Mouse (Mus musculus) midbrain, embryonic 13.5 days (tissue): ENCODE results near the gene Rab10. TPM values are rescaled to one million over a fixed set of nuclear protein-coding genes. Genes with fewer than 3 reads are reported as not detected.

Source experiments
- ATAC-seq: fragments of 200-750 bp; cut with Nextera tagmentation; 2 replicates; pipeline ENCODE4 v1.8.0; 2017; ENCODE audit warnings: mild to moderate bottlenecking, moderate TSS enrichment, moderate library complexity
- H3K27ac ChIP-seq: fragments of 300-500 bp; sonication (generic); 2 replicates; pipeline ENCODE4 v1.5.1; 2015; ENCODE audit warnings: inconsistent platforms, mild to moderate bottlenecking, moderate library complexity
- H3K27me3 ChIP-seq: fragments of 300-500 bp; sonication (generic); 2 replicates; pipeline ENCODE4 v1.6.1; 2015; ENCODE audit warnings: mild to moderate bottlenecking, inconsistent platforms
- H3K36me3 ChIP-seq: fragments of 300-500 bp; sonication (generic); 2 replicates; pipeline ENCODE4 v1.6.1; 2015; ENCODE audit warnings: mild to moderate bottlenecking, inconsistent platforms
- H3K4me1 ChIP-seq: fragments of 300-500 bp; sonication (generic); replicated peaks from 2 replicates; pipeline ENCODE4 v1.6.1; 2015; ENCODE audit warnings: inconsistent platforms
- H3K4me2 ChIP-seq: fragments of 300-500 bp; sonication (generic); replicated peaks from 2 replicates; pipeline ENCODE4 v1.6.1; 2015; ENCODE audit warnings: moderate library complexity, mild to moderate bottlenecking, inconsistent platforms
- H3K4me3 ChIP-seq: fragments of 300-500 bp; sonication (generic); replicated peaks from 2 replicates; pipeline ENCODE4 v1.5.1; 2015; ENCODE audit warnings: mild to moderate bottlenecking, inconsistent platforms
- H3K9ac ChIP-seq: fragments of 300-500 bp; sonication (generic); replicated peaks from 2 replicates; pipeline ENCODE4 v1.6.1; 2015; ENCODE audit warnings: mild to moderate bottlenecking, inconsistent platforms
- H3K9me3 ChIP-seq: fragments of 300-500 bp; sonication (generic); 2 replicates; pipeline ENCODE4 v1.6.1; 2016; ENCODE audit warnings: mild to moderate bottlenecking, inconsistent platforms
- WGBS: fragments of 180-500 bp; shearing (Covaris S2); methylation state at CpG from one replicate; pipeline ENCODE4 v1.1.7; 2015; 5-methylcytosine and 5-hydroxymethylcytosine counted together
- polyA plus RNA-seq: library from polyadenylated mRNA; unstranded; fragments of >200 nt; fragmentation: Nextera tagmentation; extraction: Ambion mirVana; gene quantifications from 2 replicates; pipeline ENCODE4 v1.2.1, GENCODE M21; 2015

Gene Rab10
- 119 and 128 TPM in 2 replicates for polyA plus RNA-seq

DNA sequence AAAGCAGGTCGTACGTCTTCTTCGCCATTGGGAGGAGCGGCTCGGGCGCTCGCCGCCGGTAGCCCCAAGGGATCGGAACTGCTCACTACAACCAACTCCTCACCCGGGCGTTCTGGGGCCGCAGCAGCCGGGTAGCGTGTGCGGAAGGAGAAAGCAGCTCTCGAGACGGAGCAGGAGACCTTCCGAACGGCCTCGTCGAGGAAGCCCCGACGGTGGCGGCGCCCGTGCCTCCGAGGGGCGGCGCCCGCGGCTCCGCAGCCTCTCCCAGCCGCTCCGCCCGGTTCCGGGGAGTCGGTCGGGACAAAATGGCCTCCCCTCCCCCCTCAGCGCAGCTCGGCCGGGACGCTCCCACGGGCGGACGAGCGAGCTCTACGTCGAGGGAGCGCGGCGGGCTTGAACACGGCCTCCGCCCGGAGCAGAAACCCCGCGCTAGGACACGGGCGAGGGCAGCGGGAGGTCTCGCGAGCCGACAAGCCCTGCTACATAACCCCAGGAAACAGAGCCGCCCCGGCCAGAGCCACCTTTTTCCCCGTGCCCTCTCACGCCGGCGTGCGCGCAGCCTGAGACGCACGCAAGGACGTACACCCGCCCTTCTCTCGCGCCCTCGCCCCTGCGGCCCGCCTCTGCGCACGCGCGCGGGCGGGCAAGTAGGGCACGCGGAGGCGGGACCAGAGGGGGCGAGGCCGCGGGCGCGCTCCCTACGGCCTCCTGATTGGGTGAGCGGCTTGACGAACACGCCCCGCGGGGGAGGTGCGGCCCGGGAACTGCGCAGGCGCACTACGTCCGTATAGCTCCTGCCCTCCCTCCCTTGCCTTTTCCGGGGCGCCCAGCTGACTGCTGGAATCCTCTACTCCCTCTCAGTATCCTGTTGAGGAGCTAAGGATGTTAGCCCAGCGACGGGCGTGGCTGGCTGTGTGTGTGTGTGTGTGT is at the start of gene Rab10:
Gene Rab10 (minus strand): TSS at position 579 of the 930 bp plus-strand sequence.
- Histone ChIP-seq H3K27me3 (no peaks in the 10 kb centered on the region), H3K36me3 (0 out of 2 replicates have a peak, but pooled peaks cover 3% of the 10 kb centered on the region), H3K27ac (peak within 1 kb of the TSS; percentile 97), H3K4me1 (peaks cover 28% of the 10 kb centered on the region), H3K4me3 (peak within 1 kb of the TSS; percentile 78), H3K9ac (peak within 1 kb of the TSS; percentile 89), H3K4me2 (peak within 1 kb of the TSS; percentile 80), H3K9me3 (no peaks in the 10 kb centered on the region)
- peak; percentile 97 for ATAC-seq
- under 1% methylated on average over 106 of the region's 111 CpGs for WGBS

DNA sequence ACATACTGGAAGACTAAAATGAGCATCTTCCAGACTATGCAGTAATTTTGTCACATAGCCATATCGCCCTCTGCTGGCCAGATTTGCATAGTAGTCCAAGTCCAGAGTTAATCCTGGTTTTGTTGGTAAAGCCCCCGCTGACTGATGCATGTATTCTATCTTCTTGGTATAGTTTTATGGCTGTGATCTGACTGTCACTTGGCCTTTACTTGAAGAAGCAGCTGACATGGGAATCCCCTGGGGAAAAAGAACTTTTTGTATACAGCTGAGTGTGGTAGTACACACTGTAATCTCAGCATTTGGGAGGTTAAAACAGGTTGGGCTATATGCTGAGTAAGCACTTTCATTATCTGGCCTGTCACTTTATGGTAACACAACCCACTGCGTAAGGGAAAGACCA is 49.5 kb upstream of the Rab10 start:
- Histone ChIP-seq H3K9me3 (no peaks in the 10 kb centered on the region), H3K27me3 (no peaks in the 10 kb centered on the region), H3K4me2 (no peak overlapping the region), H3K4me1 (no peaks in the 10 kb centered on the region), H3K9ac (no peak overlapping the region), H3K27ac (no peak overlapping the region), H3K36me3 (no peaks in the 10 kb centered on the region), H3K4me3 (no peak overlapping the region)
- WGBS = 29% methylated on average over 3 of the region's 3 CpGs
- peak; percentile 21 for ATAC-seq

DNA sequence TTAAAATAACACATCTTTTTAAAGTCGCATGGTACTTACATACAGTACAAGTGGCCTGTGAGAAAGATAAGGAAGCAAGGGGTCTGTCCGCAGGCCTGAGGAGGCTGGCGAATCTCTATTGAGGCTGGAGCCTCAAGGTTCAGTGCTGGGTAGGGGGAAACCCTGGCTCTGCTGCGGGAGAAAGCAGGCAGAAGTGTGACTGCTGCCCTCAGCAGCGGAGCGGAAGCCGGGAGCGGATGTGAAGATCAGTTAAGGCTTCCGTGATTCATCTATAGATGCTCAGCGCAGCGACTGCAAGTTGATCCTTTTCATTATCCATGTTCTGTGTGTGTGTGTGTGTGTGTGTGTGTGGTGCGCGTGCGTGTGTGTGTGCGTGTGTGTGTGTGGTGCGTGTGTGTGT is 47.1 kb upstream of the Rab10 start:
- Histone ChIP-seq H3K9me3 (no peaks in the 10 kb centered on the region), H3K36me3 (no peaks in the 10 kb centered on the region), H3K4me2 (no peak overlapping the region), H3K4me3 (no peak overlapping the region), H3K4me1 (no peaks in the 10 kb centered on the region), H3K27me3 (no peaks in the 10 kb centered on the region), H3K27ac (no peak overlapping the region), H3K9ac (no peak overlapping the region)
- WGBS = 73% methylated on average over 16 of the region's 16 CpGs
- ATAC-seq = no peak

DNA sequence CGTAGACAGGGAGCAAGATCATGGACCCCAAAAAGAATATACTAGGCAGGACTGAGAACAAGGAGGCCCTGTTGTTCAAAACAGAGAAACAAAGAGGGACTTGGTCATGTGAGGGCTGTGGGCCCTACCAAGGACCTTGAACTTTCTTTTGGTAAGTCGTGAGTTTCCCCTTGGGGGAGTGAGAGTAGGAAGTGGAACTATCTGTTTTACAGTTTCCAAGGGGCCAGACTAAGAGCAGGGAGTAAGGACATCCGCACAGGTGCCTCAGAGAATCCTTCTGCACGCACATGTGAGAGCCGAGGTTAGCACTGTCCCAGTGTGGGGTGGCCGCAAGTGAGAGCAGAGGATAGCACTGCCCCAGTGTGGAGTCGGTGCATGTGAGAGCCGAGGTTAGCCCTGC is 45.3 kb upstream of the Rab10 start:
- no peaks in the 10 kb centered on the region for H3K4me1 ChIP-seq
- H3K9ac ChIP-seq = no peak overlapping the region
- no peaks in the 10 kb centered on the region for H3K27me3 ChIP-seq
- WGBS = 87% methylated on average over 8 of the region's 8 CpGs
- no peak overlapping the region for H3K4me2 ChIP-seq
- no peaks in the 10 kb centered on the region for H3K36me3 ChIP-seq
- ATAC-seq = no peak
- H3K27ac ChIP-seq = no peak overlapping the region
- no peaks in the 10 kb centered on the region for H3K9me3 ChIP-seq
- H3K4me3 ChIP-seq = no peak overlapping the region

DNA sequence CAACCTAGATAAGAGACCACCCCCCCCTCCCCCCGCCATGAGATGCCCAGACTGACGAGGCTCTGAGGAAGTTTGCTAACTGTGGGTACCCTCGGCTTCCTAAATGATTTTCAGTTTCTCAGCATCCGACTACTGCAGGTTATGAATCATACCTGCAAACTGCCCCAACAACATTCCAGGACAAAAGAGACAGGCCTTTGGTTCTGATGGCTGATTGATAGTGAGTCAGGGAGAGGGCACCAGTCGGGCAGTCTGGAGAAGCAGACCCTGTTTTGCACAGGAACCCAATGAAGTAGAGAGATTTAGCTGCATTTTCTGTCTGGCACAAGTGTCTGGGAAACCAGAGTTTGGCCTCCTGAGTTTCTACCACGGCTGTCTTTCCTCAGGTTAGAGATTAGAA is 42.4 kb upstream of the Rab10 start:
- Histone ChIP-seq H3K9ac (no peak overlapping the region), H3K36me3 (no peaks in the 10 kb centered on the region), H3K4me1 (no peaks in the 10 kb centered on the region), H3K27me3 (no peaks in the 10 kb centered on the region), H3K9me3 (no peaks in the 10 kb centered on the region), H3K27ac (no peak overlapping the region), H3K4me3 (no peak overlapping the region), H3K4me2 (no peak overlapping the region)
- 87% methylated on average over 6 of the region's 6 CpGs for WGBS
- no peak for ATAC-seq

DNA sequence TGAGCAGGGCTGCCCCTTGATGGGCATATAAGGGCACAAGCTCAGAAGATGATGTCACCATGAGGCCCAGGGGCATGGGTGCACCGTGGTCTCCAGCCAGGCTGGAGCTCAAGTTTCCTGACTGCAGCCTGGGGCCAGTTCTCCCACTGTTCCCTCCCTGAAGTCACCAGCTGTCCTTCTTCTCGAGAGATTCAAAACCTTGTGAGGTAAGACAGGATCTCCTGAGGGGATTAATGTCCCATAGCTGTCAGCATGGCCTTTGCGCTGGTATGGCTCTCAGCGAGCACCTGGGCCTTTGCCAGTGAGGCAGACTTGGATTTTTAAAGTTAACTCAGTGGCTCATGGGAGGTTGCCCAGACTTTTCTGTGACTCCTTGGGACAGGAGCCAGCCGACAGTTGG is 40.4 kb upstream of the Rab10 start:
- Histone ChIP-seq H3K9ac (no peak overlapping the region), H3K27me3 (no peaks in the 10 kb centered on the region), H3K9me3 (no peaks in the 10 kb centered on the region), H3K4me3 (no peak overlapping the region), H3K27ac (no peak overlapping the region), H3K36me3 (no peaks in the 10 kb centered on the region), H3K4me1 (no peaks in the 10 kb centered on the region), H3K4me2 (no peak overlapping the region)
- ATAC-seq = no peak
- 74% methylated on average over 5 of the region's 5 CpGs for WGBS

DNA sequence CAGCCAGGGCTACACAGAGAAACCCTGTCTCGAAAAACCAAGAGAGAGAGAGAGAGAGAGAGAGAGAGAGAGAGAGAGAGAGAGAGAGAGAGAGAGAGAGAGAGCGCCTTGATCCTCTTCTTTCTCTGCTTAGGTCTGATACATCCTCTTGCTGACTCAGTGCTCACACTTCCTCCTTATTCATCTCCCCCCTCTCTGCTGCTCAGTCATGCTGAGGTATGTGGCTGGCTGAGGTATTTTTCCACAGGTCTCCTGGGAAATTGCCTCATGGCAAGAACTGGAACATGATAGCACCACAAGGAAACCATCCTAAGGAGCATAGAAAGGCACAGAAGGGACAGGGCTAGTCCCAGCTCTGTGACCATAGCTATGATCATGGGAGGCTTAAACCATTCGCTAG is 39.6 kb upstream of the Rab10 start:
- H3K27me3 ChIP-seq = no peaks in the 10 kb centered on the region
- WGBS = 90% methylated on average over 3 of the region's 3 CpGs
- H3K4me1 ChIP-seq = no peaks in the 10 kb centered on the region
- H3K27ac ChIP-seq = no peak overlapping the region
- no peak for ATAC-seq
- no peaks in the 10 kb centered on the region for H3K9me3 ChIP-seq
- H3K4me3 ChIP-seq = no peak overlapping the region
- H3K36me3 ChIP-seq = no peaks in the 10 kb centered on the region
- no peak overlapping the region for H3K4me2 ChIP-seq
- H3K9ac ChIP-seq = no peak overlapping the region

DNA sequence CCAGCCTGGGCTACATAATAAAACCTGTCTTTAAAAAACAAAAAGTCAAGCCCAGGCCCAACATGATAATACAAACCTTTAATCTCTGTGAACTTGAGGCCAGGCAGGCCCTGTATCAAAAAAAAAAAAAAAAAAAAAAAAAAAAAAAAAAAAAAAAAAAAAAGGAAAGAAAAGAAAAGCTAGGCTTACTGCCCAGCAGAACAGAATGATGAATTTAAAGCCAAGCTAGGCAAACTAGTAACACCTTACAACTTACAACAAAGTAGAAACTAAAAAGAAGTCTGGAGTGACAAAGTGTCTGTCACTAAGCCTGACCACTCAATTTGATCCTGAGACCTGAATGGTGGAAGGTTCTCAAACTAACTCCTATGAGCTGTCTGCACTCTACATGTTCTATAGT is 37.9 kb upstream of the Rab10 start:
- Histone ChIP-seq H3K4me1 (no peaks in the 10 kb centered on the region), H3K9ac (no peak overlapping the region), H3K27me3 (no peaks in the 10 kb centered on the region), H3K9me3 (no peaks in the 10 kb centered on the region), H3K4me2 (no peak overlapping the region), H3K27ac (no peak overlapping the region), H3K4me3 (no peak overlapping the region), H3K36me3 (no peaks in the 10 kb centered on the region)
- no peak for ATAC-seq

DNA sequence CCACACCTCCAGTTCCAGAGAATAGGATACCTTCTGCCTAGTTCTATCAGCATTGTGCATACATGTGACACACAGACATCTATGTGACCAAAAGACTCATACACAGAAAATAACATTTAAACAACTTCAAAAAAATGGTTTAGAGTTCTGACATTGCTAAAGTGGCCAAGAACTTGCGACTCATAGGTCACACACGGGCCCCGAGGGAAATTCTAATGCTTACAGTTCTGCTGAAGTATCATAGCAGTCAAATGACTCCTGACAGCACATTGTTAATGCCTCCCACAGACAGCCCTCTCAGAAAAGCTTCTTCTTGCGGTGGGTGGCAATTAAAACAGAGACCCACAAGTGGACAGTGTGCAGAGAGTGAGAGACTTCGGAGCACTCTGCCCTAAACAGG is 35.3 kb upstream of the Rab10 start:
- WGBS = 84% methylated on average over 5 of the region's 5 CpGs
- H3K4me2 ChIP-seq = no peak overlapping the region
- H3K4me3 ChIP-seq = no peak overlapping the region
- H3K9me3 ChIP-seq = no peaks in the 10 kb centered on the region
- no peaks in the 10 kb centered on the region for H3K36me3 ChIP-seq
- H3K27me3 ChIP-seq = no peaks in the 10 kb centered on the region
- no peak overlapping the region for H3K27ac ChIP-seq
- H3K9ac ChIP-seq = no peak overlapping the region
- no peaks in the 10 kb centered on the region for H3K4me1 ChIP-seq
- ATAC-seq = no peak

DNA sequence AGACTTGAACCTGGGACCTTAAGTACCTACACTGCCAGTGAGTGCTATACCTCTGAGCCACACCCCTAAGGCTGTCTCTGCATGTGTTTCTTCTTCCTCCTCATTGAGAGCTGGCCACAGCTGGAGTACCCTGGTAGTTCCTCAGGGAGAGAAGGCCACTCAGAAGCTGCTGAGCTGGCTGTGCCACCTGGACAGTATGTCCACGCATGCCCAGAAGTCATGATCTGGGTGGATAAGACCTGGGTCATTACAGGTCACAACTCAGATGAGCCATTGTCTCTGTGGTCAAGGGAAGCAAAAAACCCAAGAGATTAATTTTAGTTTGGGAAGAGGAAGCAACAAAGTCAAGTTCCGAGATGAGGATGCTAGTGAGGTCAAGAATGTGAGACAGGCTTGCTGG is 34.4 kb upstream of the Rab10 start:
- Histone ChIP-seq H3K27me3 (no peaks in the 10 kb centered on the region), H3K4me1 (no peaks in the 10 kb centered on the region), H3K4me2 (no peak overlapping the region), H3K27ac (no peak overlapping the region), H3K9me3 (no peaks in the 10 kb centered on the region), H3K36me3 (no peaks in the 10 kb centered on the region), H3K4me3 (no peak overlapping the region), H3K9ac (no peak overlapping the region)
- WGBS = 89% methylated on average over 2 of the region's 2 CpGs
- ATAC-seq = no peak

DNA sequence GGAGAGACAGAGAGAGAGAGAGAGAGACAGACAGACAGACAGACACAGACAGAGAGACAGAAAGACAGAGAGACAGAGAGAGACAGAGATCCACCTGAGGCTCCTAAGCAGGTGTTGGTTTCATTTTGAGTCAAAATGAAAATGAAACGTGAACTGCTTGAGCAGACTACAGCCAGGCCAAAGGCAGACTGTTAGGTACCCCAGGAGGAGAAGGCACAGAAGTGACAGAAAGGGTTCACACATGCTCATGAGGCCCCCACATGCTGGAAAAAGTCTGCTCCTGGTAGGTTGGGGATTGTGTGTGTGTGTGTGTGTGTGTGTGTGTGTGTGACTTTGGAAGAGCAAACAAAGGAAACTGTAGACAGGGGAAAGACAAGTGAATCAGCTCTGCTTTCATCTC is 29.2 kb upstream of the Rab10 start:
- H3K4me1 ChIP-seq = no peaks in the 10 kb centered on the region
- H3K27me3 ChIP-seq = no peaks in the 10 kb centered on the region
- 79% methylated on average over 1 of the region's 1 CpGs for WGBS

DNA sequence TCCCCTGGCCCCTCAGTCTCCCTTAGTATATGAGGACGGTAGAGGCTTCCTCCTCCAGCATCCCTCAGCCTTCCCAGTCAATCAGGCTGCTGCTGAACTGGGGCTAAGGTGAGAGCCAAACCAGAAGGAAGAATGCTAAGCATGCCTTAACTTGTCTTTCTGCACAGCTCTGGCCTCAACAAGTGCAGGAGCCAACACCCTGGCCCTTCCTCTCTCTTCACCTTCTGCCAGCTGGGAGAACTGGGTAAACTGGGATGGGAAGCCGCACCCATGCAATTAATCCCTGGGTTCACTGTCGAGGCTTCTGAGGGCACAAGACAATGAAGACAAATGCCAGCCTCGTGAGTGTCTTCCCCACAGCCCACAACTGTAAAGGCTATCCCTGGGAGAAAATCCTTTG is 19.9 kb upstream of the Rab10 start:
- Histone ChIP-seq H3K27me3 (no peaks in the 10 kb centered on the region), H3K4me2 (no peak overlapping the region), H3K36me3 (no peaks in the 10 kb centered on the region), H3K27ac (no peak overlapping the region), H3K4me1 (no peaks in the 10 kb centered on the region), H3K9me3 (no peaks in the 10 kb centered on the region), H3K4me3 (no peak overlapping the region), H3K9ac (no peak overlapping the region)
- WGBS = 82% methylated on average over 4 of the region's 4 CpGs
- no peak for ATAC-seq

More for the DNA sequence above, 29.2 kb upstream of the Rab10 start:
- Histone ChIP-seq H3K36me3 (no peaks in the 10 kb centered on the region), H3K27ac (no peak overlapping the region), H3K4me2 (no peak overlapping the region), H3K9ac (no peak overlapping the region), H3K4me3 (no peak overlapping the region), H3K9me3 (no peaks in the 10 kb centered on the region)
- ATAC-seq = no peak

DNA sequence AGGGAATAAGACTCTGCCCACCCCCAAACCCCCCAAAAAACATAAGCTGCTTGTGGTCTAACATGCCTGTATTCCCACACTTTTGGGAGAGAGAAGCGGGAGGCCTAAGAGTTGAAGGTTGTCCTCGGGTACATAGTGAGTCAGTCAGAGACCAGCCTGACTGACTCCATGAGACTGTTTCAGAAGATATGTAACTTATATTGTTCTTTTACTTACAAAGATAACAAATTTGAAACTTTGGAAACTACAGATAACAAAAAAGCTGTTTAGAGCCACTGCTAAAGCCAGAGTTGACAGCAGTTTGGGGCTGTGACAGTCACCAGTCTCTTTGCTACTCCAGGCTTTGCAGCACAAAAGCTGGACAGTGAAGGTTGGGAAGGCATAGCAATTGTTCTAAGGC is 15.5 kb upstream of the Rab10 start:
- H3K9ac ChIP-seq = no peak overlapping the region
- no peak overlapping the region for H3K4me3 ChIP-seq
- 88% methylated on average over 2 of the region's 2 CpGs for WGBS
- H3K9me3 ChIP-seq = no peaks in the 10 kb centered on the region
- ATAC-seq = no peak
- no peaks in the 10 kb centered on the region for H3K36me3 ChIP-seq
- H3K27ac ChIP-seq = no peak overlapping the region
- no peaks in the 10 kb centered on the region for H3K4me1 ChIP-seq
- no peak overlapping the region for H3K4me2 ChIP-seq
- no peaks in the 10 kb centered on the region for H3K27me3 ChIP-seq
